Mouse (Mus musculus) frontal cortex, postnatal 10 days (tissue): ENCODE data around the gene Inpp5a.

ENCODE experiments used
- DNase-seq, 2 experiments: peaks; one replicate each; pipeline ENCODE4 v3.0.0; 2022; ENCODE audit warnings: low spot score in 2 of 2, mixed read lengths in 1 of 2

Inpp5a gene

DNA sequence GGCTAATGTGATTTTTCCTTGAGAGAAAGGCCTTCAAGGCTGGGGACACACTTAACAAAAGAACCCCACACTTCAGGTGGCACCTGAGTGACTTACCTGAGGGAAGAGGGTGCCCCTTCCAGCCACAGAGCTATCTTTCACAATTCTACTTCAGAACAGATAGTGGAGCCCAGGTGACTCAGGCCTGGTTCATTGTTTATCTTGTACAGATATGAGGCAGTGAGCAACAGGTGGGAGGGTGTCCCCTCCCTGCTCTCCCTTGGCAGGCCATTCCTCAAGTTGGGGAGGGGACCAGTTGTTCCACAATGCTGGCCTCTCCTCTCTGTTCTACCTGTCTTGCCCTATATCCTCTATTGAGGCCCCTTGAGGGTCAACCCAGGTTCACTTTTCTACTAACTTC lies 17.5 kb upstream of the Inpp5a start:
- DNase-seq: no peak

GRCm38 (mm10) chr7:139377381-139377780 lies 11.5 kb upstream of the Inpp5a start:
- DNase-seq: no peak

DNA sequence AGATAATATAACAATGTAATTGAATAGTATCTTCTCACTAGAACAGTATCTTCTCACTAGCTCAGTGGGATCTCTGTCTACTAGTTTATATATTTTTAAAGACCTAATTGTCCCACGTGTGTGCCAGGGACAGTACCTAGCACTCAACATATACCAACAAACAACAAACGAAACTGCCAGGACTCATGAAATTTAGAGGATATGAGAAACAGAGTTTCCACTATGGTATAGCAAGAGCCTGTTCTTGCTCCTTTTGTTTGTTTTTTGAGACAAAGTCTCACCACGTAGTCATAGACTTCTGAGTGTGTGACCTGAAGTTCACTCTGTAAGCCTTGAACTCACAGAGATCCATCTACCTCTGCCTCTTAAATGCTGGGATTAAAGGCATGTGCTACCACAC lies 10.6 kb upstream of the Inpp5a start:
- DNase-seq: no peak

GRCm38 (mm10) chr7:139379745-139380144 lies 9.2 kb upstream of the Inpp5a start:
- DNase-seq: no peak

DNA sequence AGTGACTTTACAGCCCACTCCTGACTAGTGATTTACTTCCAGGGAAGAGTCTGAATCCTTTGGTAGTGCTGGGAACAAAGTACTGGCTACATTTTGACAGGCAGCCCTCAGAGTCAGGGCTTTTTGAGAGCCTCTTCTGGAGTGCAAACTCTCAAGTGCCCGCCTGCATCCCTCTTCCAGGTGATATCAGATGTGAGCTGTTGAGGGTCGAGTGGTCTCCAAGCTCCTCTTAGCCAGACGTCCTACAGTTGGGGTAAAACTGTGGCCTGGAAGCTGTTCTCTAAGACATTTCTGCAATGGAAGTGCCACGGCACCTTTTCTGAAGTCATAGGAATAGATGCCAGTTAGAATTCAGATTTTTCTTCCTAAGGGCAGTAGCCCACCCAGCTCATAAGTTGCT lies 8.7 kb upstream of the Inpp5a start:
- DNase-seq: no peak

DNA sequence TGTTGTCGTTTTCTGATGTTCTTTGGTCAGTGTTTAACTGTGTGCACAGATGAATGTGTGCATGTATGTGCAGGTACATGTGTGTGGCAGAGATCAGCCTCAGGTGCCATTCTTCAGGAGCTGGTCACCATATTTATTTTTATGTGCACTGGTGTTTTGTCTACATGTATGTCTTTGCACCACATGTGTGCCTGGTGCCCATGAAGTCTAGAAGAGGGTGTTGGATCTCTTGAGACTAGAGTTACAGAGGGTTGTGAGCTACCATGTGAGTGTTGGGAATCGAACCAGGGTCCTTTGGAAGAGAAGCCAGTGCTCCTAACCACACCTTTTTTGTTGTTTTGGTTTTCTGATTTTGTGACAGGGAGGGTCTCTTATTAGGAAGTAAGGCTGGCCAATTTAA lies 7.0 kb upstream of the Inpp5a start:
- no peak for DNase-seq

DNA sequence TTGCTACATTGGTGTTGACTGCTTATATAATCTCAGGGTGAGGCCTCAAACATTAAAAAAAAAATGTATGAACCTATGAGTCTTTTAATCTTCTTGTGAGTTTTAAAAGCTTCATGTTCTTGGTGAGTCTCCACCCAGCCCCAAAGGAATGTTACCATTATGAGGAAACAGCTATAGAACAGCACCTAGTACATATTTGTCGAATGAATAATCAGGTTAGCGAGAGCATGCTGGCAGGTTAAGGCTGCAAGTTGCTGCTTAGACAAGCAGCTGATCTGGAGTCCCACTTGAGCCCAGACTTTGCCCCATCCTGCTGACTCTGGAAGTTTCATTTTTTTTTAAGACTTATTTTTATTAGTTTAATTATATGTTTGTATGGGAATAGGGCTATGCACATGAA lies 6.1 kb upstream of the Inpp5a start:
- DNase-seq: no peak

DNA sequence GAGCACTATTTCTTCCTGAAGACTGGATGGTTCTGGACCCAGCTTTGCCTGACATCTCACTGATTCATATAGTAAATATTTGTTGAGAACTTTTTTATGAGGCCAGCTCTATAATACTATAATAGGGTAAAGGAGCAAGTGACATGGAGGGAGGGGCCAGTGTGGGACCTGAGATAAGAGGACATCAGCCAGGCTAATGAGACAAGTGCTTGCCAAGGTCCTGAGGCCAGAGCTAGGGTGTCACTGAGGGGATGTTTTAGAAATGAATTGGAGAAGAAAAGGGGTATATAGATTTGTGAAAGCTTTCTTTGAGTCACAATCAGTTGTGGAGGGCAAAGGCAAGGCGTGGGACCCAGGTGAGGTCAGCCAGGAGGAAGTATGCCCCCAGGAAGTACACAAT lies 4.4 kb upstream of the Inpp5a start:
- no peak for DNase-seq

DNA sequence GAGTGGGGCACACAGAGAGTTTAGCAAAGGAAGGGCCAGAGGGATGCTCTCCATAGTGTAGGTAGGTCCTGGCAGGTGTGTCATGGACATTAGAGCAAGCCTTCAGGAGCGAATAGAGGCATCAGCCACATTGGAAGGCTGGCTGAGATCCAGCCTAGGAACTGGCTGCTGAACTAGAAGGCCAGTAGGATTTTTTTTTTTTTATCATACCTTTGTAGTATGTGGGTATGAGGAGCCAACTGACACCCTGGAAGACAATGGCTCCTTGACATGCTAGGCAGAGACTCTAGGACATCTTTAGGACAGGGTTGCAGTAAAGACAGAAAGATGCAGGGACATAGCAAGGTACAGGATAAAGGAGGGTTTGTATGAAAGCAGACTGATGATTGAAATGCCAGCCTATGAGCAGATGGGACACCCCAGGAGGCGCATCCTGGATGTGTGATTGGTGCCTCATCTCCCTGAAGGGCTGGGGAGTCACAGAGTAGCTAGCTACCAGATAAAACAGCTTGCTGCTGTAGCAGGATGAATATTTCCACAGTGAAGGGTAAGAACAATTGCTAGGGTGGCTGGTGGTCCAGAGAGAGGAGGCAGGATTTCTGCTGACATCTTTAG lies 3.9 kb upstream of the Inpp5a start:
- no peak for DNase-seq

GRCm38 (mm10) chr7:139386933-139387690 lies 1.8 kb upstream of the Inpp5a start:
- no peak for DNase-seq

GRCm38 (mm10) chr7:139387921-139388669 lies 814 bp upstream of the Inpp5a start:
- DNase-seq: peak in 1 of 2 experiments; percentile 53

DNA sequence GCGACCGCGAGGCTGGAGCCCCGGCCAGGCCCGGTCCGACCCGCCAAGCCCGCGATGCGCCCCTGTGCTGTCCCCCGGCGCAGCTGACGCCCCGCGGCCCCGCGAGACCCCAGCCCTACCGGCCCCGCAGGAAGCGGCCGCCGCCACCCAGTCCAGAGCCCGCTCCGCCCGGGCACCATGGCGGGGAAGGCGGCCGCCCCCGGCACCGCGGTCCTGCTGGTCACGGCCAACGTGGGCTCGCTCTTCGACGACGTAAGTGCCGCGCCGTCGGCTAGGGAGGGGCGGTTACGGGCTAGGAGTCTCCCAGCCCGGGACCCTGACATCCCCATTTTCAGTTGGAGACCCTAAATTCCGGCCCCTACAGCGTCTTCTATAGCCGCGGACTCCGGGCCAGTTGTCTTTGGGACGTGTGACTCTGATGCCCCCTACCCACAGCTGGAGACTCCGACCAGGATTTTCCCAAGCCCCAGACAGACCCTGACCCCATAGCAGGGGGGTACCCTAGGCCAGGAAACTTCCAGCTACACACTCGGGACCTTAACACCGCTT lies 378 bp downstream of the Inpp5a start:
- DNase-seq: no peak

GRCm38 (mm10) chr7:139390380-139390779 lies 1.5 kb downstream of the Inpp5a start:
- DNase-seq: peak in 1 of 2 experiments; percentile 46

- no peak for DNase-seq
These were observed 2.0 kb downstream of the Inpp5a start for GRCm38 (mm10) chr7:139390926-139391325.

- DNase-seq: no peak
These were observed 2.8 kb downstream of the Inpp5a start for GRCm38 (mm10) chr7:139391691-139392090.

DNA sequence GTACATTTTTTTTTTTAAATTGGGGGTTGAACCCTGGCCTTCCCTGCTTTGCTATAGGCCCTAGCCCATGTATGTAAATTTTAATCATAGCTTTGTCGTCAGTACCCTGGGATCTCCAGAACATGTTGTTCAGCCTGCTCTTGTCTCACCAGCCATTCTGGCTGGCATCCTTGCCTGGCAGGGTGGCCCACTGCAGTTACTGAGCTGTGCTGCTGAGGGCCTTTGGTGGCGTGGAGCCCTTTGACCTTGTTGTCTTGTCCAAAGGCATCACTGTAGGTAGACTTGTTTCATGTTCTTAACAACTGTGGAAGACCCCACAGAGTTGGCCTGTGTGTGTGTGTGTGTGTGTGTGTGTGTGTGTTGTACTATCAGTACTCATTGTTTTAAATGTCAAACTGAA lies 3.2 kb downstream of the Inpp5a start:
- DNase-seq: no peak

- DNase-seq: no peak
These were observed 3.9 kb downstream of the Inpp5a start for GRCm38 (mm10) chr7:139392691-139393235.

DNA sequence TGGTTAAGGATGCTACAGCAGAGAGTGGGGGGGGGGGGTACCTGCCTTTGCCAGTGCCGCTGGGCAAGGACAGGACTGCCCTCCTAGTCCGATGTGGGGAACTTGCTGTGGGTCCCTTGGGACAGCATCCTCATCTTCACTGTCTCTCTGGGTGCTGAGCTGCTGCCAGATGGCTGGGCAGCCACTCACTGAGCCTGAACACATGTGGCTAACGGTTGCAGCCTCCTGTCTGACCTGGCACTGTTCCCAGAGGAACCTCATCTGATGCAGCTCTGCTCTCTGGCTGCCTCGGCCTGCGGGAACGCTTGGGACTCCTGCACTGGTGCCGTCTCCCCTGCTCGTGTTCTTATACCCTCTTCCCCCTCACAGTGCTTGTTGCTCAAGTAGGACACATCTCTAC lies 8.6 kb downstream of the Inpp5a start:
- DNase-seq: no peak

GRCm38 (mm10) chr7:139398111-139398510 lies 9.2 kb downstream of the Inpp5a start:
- DNase-seq: no peak

GRCm38 (mm10) chr7:139398530-139399021 lies 9.7 kb downstream of the Inpp5a start:
- DNase-seq: no peak

- no peak for DNase-seq
These were observed 10.7 kb downstream of the Inpp5a start for GRCm38 (mm10) chr7:139399572-139399971.
